Mouse (Mus musculus): Measurements from ENCODE around the gene Intu. TPM values are rescaled to one million over a fixed set of nuclear protein-coding genes. Genes with fewer than 3 reads are reported as not detected.

The Intu gene
- 1 to 10 TPM; 7.0 to 8.8 TPM for total RNA-seq (2021)
- long read RNA-seq, full-length matches to known transcripts, result 1 of 8 reads
- long read RNA-seq, partial matches to known transcripts, result 2 of 8 reads
- long read RNA-seq, other reads (novel, unspliced or antisense), result 5 of 8 reads

- peak in 1 of 2 experiments; percentile 46 for DNase-seq (ENCODE audit: low spot score in 2 of 2)
Measured at GRCm38 (mm10) chr3:40531286-40532141, at the start of gene Intu. Intu (plus strand) TSS chr3:40531286.

GRCm38 (mm10) chr3:40483221-40483654, 47.8 kb upstream of the Intu start:
- DNase-seq (ENCODE audit: low spot score in 2 of 2), result no peak

GRCm38 (mm10) chr3:40487381-40487780, 43.7 kb upstream of the Intu start:
- DNase-seq (ENCODE audit: low spot score in 2 of 2), result no peak

- no peak for DNase-seq (ENCODE audit: low spot score in 2 of 2)
Measured at GRCm38 (mm10) chr3:40491742-40492141, 39.3 kb upstream of the Intu start.

GRCm38 (mm10) chr3:40498898-40499297, 32.2 kb upstream of the Intu start:
- no peak for DNase-seq (ENCODE audit: low spot score in 2 of 2)

- DNase-seq (ENCODE audit: low spot score in 2 of 2), result no peak
Measured at GRCm38 (mm10) chr3:40500157-40500808, 30.8 kb upstream of the Intu start.

- DNase-seq (ENCODE audit: low spot score in 2 of 2), result no peak
Measured at GRCm38 (mm10) chr3:40504377-40504776, 26.7 kb upstream of the Intu start.

GRCm38 (mm10) chr3:40505451-40506014, 25.6 kb upstream of the Intu start:
- DNase-seq (ENCODE audit: low spot score in 2 of 2), result no peak

- DNase-seq (ENCODE audit: low spot score in 2 of 2), result no peak
Measured at GRCm38 (mm10) chr3:40508927-40509576, 22.0 kb upstream of the Intu start.

- DNase-seq (ENCODE audit: low spot score in 2 of 2), result no peak
Measured at GRCm38 (mm10) chr3:40510567-40510966, 20.5 kb upstream of the Intu start.

- DNase-seq (ENCODE audit: low spot score in 2 of 2), result no peak
Measured at GRCm38 (mm10) chr3:40512936-40513829, 17.9 kb upstream of the Intu start.

GRCm38 (mm10) chr3:40518240-40518639, 12.8 kb upstream of the Intu start:
- DNase-seq (ENCODE audit: low spot score in 2 of 2), result no peak

GRCm38 (mm10) chr3:40519555-40519954, 11.5 kb upstream of the Intu start:
- DNase-seq (ENCODE audit: low spot score in 2 of 2), result no peak

GRCm38 (mm10) chr3:40520567-40520966, 10.5 kb upstream of the Intu start:
- DNase-seq (ENCODE audit: low spot score in 2 of 2), result no peak

- DNase-seq (ENCODE audit: low spot score in 2 of 2), result no peak
Measured at GRCm38 (mm10) chr3:40522446-40522845, 8.6 kb upstream of the Intu start.

- DNase-seq (ENCODE audit: low spot score in 2 of 2), result no peak
Measured at GRCm38 (mm10) chr3:40522846-40523245, 8.2 kb upstream of the Intu start.

- peak in 1 of 2 experiments; percentile 18 for DNase-seq (ENCODE audit: low spot score in 2 of 2)
Measured at GRCm38 (mm10) chr3:40523371-40523783, 7.7 kb upstream of the Intu start.

- no peak for DNase-seq (ENCODE audit: low spot score in 2 of 2)
Measured at GRCm38 (mm10) chr3:40524841-40525240, 6.2 kb upstream of the Intu start.

GRCm38 (mm10) chr3:40525341-40525740, 5.7 kb upstream of the Intu start:
- peak in 1 of 2 experiments; percentile 54 for DNase-seq (ENCODE audit: low spot score in 2 of 2)

- no peak for DNase-seq (ENCODE audit: low spot score in 2 of 2)
Measured at GRCm38 (mm10) chr3:40526095-40526494, 5.0 kb upstream of the Intu start.

Data from layer of hippocampus, adult 18-20 months (tissue).